Mouse (Mus musculus): ENCODE results near the gene Olfr978. TPM values are rescaled to one million over a fixed set of nuclear protein-coding genes. Genes with fewer than 3 reads are reported as not detected.

Gene Olfr978
- not detected for polyA plus RNA-seq (2012; fragmentation: generic; extraction: Trizol)

GRCm38 (mm10) chr9:39991813-39992212, at the start of gene Olfr978:
Olfr978 (plus strand) TSS chr9:39992113.

GRCm38 (mm10) chr9:39951946-39952345, 40.0 kb upstream of the Olfr978 start, which contains the start of gene Olfr975:
Olfr975 (minus strand) TSS chr9:39952046.

DNA sequence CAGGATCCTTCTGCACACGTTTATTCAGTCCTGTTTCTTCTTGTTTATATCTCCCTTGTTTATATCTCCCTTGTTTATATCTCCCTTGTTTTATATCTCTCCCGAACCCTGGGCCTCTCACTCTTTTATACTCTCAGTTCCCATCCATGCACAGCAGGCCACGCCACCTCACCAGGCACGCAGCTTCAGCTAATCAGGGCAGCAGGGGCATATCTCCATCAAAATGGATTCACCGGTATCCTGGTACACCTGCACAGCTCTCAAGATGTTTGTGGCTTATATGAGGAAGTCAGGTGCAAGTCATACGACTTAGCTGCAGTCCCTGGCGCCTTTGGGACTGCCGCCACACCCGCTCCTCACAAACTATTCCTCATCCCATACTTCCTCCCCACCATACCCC, 30.9 kb upstream of the Olfr978 start, which contains the start of gene Olfr976:
Gene Olfr976 (minus strand): TSS at position 101 of the 400 bp plus-strand sequence.

DNA sequence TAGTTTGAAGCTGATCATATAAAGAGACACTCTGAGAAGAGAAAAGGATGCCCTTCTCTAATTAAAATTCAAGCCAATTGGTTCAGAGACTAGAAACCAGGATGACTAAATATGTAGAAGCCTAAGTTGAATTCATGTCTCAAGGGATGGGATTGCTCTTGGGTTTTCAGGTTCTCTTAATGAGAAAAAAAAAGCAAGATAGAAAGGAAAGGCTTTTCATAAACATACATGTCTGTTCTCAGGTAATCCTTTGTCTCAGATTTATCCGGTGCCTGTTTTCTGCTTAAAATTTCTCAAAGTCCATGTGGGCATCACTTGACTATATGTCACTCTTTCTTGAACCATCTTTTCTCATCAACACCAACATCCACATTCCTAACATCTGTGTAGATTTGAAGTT, 11.5 kb downstream of the Olfr978 start, which contains the start of gene Olfr979:
Gene Olfr979 (minus strand): TSS at position 101 of the 400 bp plus-strand sequence.

DNA sequence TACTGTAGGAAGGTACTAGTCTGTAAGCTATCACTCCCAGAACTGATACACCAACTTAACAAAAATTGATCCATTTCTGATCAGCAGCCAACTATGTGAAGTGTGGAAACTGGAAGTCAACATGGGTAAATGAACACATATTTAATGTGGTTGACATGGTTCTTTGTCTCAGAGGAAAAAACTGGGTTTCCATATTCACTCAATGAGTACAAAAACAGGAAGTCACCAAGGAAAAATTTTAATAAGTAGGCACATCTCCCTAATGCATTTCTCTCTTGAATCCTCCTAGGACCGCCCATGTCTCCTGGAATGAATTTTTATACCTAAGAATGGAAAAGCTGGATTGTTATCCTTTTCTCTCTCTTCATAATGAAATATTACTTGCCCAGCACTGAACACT, 17.6 kb downstream of the Olfr978 start, which contains the start of gene Olfr980:
Gene Olfr980 (minus strand): TSS at position 101 of the 400 bp plus-strand sequence.

GRCm38 (mm10) chr9:40021164-40021563, 29.3 kb downstream of the Olfr978 start, which contains the start of gene Olfr981:
Olfr981 (plus strand) TSS chr9:40021464.

Other genes starting within 250 kb of the Olfr978 start
- gene Olfr967, start 245.9 kb upstream of the Olfr978 start, polyA plus RNA-seq (2012; fragmentation: generic; extraction: Trizol) = not detected
- not detected for gene Olfr968, start 208.9 kb upstream of the Olfr978 start, polyA plus RNA-seq (2012; fragmentation: generic; extraction: Trizol)
- not detected for gene Olfr969, start 201.2 kb upstream of the Olfr978 start, polyA plus RNA-seq (2012; fragmentation: generic; extraction: Trizol)
- gene Olfr970, start 183.3 kb upstream of the Olfr978 start, polyA plus RNA-seq (2012; fragmentation: generic; extraction: Trizol) = not detected
- gene Olfr971, start 155.2 kb upstream of the Olfr978 start, polyA plus RNA-seq (2012; fragmentation: generic; extraction: Trizol) = not detected
- gene Olfr972, start 125.7 kb upstream of the Olfr978 start, polyA plus RNA-seq (2012; fragmentation: generic; extraction: Trizol) = not detected
- not detected for gene Olfr229, start 84.8 kb upstream of the Olfr978 start, polyA plus RNA-seq (2012; fragmentation: generic; extraction: Trizol)
- gene Olfr974, start 54.6 kb upstream of the Olfr978 start, polyA plus RNA-seq (2012; fragmentation: generic; extraction: Trizol) = not detected
- not detected for gene Olfr975, start 40.1 kb upstream of the Olfr978 start, polyA plus RNA-seq (2012; fragmentation: generic; extraction: Trizol)
- not detected for gene Olfr976, start 31.0 kb upstream of the Olfr978 start, polyA plus RNA-seq (2012; fragmentation: generic; extraction: Trizol)
- not detected for gene Olfr979, start 11.4 kb downstream of the Olfr978 start, polyA plus RNA-seq (2012; fragmentation: generic; extraction: Trizol)
- not detected for gene Olfr980, start 17.5 kb downstream of the Olfr978 start, polyA plus RNA-seq (2012; fragmentation: generic; extraction: Trizol)
- gene Olfr981, start 29.4 kb downstream of the Olfr978 start, polyA plus RNA-seq (2012; fragmentation: generic; extraction: Trizol) = not detected
- not detected for gene Olfr982, start 81.7 kb downstream of the Olfr978 start, polyA plus RNA-seq (2012; fragmentation: generic; extraction: Trizol)
- gene Olfr983, start 101.5 kb downstream of the Olfr978 start, polyA plus RNA-seq (2012; fragmentation: generic; extraction: Trizol) = not detected
- gene Olfr984, start 122.1 kb downstream of the Olfr978 start, polyA plus RNA-seq (2012; fragmentation: generic; extraction: Trizol) = not detected
- gene Olfr985, start 138.1 kb downstream of the Olfr978 start, polyA plus RNA-seq (2012; fragmentation: generic; extraction: Trizol) = not detected
- not detected for gene Tmem225, start 156.0 kb downstream of the Olfr978 start, polyA plus RNA-seq (2012; fragmentation: generic; extraction: Trizol)
- not detected for gene Olfr986, start 188.8 kb downstream of the Olfr978 start, polyA plus RNA-seq (2012; fragmentation: generic; extraction: Trizol)
- gene Zfp202, start 200.2 kb downstream of the Olfr978 start, polyA plus RNA-seq (2012; fragmentation: generic; extraction: Trizol) = 1 to 10 TPM in 1 of 2 experiments, under 1 TPM in 1; 0.29 to 1.5 TPM